Mouse (Mus musculus): ENCODE data around the gene Fbxw8.

The Fbxw8 gene

DNA sequence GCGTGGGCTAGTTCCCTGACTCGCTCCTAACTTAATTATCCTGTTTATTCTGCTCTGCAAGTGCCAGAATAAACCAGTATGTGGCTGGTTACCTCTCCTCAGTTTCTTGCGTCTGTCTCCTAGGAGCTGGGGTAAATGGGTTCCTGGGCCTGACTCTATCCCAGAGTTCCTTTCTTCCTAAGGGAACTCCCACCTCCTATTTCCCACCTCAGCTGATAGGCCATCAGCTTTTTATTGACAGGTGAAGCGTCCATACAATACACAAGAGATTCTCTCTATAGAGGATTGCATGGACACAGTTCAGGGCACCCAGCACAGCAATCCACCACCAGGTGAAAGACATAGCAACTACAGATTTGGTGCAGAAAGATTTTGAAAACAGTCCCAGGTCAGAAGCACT lies 111.5 kb downstream of the Fbxw8 start:
- in situ Hi-C loops (cut with MseI, MboI): no loop called here

DNA sequence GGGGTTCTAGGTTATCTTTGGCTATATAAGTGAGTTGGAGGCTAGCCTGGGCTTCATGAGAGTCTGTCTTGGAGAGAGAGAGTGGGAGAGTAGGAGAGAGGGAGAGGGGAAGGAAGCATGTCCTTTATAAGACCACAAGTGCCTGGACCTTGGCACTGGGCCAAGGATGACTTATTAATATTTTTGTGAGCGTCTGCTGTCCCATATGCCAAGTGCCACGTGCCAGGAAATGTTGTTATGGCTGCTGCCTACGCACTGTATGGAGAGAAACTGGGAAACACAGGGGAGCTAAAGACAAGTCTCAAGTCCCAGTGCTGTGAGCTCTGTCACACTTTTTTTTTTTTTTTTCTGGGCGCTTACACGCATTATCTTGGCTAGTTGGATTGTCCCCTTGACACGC lies 112.7 kb downstream of the Fbxw8 start:
- in situ Hi-C loops (cut with MseI, MboI): no loop called here

DNA sequence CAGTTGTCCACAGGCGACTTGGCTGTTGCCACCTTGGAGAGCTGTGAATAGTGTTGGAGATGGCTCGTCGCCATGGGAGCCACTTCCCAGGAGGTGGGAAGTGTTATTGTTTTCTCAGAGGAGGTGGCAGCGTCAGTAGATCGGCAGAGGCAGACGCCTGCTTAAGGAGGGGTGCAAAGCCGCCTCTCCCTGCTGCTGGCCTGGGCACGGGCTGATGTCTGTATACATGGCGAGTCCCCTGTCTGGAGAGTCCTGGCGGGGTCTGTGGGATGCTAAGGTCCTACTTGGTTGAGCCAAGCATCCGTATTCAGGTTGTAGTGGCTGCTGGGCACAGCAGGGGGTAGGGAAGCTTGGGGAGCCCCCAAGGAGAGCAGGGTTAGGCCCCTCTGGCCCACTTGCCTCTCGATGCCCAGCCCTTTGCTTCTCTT lies 116.0 kb downstream of the Fbxw8 start:
- in situ Hi-C loops (cut with MseI, MboI): no loop called here

DNA sequence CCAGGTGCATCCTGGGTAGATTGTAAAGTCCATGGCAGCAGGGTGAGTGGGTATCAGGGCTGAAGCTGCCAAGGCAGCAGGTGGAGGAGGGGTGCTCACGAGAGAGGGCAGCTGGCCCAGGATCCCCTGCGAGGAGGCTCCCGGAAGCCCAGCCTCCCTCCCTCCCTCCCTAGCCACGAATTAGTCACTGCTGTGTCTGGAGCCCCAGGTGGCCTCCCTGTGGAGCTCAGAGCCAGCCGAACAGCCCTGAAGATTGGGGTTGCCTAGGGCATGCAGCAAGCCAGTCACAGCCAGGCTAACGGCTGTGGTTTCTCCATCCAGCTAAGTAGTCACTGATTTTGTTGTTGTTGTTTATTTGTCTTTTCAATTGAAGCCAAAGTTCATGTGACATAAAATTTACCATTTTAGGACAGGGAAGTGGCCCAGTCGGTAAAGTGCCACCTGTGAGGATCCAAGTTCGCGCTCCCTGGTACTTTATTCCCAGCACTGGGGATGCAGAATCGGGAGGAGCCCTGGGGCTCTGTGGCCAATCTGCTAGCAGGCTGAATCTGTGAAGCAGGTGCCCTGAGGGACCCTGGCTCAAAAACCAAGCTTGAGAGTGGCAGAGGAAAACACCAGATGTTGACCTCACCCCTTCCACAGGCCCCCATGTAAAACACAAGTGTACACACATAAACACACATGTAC lies 117.3 kb downstream of the Fbxw8 start:
- in situ Hi-C loops (cut with MseI, MboI): no loop called here

DNA sequence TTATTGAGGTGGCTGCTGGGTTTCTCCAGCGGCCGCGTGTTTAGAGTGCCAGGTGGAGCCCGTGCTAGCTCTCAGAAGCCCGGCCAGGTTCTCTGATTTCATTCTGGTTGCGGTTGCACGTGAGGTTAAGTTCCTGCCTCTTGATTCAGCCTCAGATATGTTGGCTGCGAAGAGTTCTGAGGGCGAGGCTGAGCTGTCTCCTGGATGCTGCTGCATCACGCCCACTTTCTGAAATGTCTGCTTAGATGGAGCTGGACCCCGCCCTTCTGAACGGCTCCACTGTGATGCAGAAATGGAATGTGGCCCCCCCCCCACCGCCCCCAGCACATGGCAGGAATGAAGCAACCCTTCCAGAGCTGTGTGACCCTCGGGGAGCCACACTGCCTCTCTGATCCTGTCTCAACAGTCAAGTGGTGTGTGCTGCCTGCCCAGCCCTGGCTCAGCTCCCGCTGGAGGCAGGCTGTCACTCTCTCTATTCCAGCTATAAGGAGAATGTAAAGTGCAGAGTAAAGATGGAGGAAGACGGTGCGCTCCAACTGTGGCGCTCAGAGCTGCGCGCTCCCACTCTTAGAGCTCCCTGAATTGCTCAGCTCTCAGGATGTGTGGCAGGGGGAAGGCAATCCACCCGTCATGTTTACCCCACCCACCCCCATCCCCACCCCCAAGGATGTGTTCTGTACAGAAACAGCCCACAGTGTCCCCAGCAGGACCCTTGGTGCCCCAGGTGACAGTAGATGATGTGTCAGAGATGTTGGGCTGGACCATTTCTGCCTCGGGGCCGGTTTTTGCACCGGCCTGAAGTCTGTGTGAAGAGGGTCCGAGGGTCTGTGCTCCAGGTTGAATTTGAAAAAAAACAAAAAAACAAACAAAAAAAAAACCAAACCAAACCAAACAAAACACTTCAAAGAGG lies 118.1 kb downstream of the Fbxw8 start:
- in situ Hi-C loops (cut with MseI, MboI): no loop called here

DNA sequence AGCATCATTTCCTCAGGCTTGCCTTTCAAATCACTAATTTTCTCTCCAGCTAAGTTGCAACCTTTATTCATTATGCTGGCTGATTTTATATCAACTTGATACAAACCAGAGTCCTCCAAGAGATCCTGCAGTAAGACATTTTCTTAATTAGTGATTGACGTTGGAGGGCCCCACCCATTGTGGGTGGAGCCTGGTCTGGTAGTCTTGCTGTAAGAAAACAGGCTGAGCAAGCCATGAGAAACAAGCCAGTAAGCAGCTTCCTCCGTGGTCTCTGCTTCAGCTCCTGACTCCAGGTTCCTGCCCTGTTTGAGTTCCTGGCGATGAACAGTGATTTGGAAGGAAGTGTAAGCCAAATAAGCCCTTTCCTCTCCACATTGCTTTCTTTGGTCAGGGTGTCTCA lies 119.5 kb downstream of the Fbxw8 start:
- in situ Hi-C loops (cut with MseI, MboI): no loop called here

DNA sequence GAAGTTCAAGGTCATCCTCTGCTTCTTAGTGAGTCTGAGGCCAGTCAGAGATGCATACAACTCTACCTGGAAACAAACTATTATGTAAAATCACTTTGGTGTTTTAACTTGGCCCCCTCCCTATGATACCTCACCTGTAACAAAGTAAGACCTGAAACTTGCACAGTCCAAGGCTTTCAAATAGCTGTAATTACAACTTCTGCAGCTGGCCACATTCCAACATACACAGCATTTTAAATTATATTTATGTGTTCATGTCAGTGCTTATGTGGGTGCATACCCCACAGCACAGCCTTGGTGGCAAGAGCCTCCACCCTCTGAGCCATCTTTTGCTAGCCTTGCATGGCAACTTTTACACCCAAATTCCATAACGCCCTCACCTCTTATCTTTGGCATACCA lies 120.6 kb downstream of the Fbxw8 start:
- in situ Hi-C loops (cut with MseI, MboI): no loop called here

DNA sequence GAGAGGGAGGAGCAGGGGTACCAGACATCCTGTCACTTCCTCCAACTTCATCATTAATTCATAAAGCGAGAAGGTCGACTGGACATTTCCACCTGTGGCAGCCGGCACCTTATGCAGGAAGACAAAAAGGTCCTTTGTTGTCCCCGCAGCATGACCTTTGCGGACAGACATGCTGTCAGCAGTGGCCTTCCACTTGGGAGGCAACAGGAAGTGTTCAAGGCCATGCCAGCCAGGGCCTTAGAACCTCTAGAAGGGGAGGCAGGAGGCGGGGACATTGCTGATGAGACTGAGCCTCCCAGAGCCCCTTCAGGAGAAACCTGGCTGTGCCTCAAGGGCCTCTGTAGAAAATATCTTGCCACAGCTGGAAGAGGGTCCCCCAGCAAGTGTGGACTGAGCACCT lies 121.5 kb downstream of the Fbxw8 start:
- in situ Hi-C loops (cut with MseI, MboI): no loop called here

DNA sequence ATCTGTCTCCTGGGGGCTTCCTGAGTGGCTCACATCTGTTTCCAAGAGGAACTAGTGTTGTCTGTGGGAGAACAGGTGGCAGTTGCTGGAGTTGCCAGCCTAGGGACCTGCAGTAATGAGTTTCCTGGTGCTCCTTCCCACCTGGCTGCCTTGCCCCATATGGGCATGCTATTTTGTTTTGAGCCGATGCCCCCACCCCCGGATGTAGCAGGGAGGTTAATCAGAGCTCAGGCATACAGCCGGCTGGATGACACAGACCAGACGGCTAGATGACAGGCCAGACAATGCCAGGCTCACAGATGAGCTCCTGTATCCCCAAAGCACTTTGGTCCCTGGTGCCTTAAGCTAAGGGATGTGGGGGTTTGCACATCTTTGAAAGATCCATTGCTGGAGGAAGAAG lies 121.9 kb downstream of the Fbxw8 start:
- in situ Hi-C loops (cut with MseI, MboI): no loop called here

DNA sequence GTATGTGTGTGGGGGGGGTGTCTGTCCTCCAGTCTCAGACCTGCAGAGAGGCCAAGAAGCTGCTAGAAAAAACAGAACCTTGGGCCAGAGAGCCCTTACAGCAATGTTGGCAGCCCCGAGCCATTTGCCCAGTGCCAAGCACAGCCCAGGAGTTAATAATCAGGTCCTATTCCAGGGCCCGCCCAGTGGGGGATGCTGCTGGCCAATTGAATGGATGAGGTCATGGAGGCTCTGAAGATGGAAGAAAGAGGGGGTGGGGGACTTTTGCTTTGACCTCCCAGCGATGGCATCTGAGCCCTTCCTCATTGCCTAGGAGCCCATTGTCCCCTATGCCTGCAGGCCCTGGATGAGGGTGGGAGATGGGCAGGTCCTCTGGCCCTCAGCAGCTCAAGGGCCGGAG lies 123.8 kb downstream of the Fbxw8 start:
- in situ Hi-C loops (cut with MseI, MboI): no loop called here

DNA sequence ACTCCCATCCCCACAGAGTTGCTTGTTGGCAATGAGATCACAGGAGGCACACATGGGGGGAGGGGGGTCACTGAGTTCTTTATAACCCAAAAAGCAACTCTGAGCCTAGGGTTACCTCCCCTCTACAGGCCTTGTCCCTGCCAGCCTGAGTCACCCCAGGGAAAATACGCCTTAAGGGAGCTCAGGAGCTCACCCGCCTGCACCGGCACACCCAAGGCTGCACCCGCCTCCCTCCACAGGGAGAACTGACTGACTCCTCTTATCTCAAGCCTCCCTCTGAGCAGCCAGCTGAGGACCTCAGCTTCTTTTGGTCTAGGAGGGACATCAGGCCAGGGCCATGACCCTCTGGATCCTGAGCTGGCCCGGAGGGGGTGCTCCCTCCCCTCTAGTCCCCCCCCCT lies 124.2 kb downstream of the Fbxw8 start:
- in situ Hi-C loops (cut with MseI, MboI): no loop called here

DNA sequence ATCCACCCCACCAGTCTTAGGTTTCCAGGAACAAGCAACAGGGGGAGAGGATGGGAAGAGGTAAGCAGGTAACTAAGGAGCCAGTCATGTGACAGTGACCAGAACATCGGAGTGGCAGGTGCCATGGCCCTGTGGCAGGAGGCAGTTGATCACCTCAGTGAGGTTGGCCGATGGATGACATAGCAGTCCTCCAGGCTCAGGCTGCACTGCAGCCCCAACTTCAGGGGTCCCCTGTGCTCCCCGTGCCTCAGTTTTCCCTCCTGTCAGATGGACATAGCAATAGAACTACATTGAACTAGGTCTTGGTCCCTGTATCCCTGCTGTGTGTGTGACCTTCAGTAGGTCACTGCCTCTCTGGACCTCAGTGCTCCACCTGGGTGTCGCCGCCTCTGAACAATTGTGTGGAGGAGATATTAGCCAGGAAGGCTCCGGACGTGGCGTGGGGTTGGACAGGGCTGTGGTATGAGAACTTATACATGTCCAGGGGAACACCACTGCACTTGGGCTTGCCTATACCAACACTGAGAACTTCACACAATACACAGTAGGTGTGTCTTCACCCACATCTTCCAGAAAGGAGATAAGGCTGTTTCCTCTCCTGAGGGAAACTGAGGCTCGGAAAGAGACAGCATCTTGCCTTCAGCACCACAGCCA lies 125.1 kb downstream of the Fbxw8 start:
- in situ Hi-C loops (cut with MseI, MboI): no loop called here

DNA sequence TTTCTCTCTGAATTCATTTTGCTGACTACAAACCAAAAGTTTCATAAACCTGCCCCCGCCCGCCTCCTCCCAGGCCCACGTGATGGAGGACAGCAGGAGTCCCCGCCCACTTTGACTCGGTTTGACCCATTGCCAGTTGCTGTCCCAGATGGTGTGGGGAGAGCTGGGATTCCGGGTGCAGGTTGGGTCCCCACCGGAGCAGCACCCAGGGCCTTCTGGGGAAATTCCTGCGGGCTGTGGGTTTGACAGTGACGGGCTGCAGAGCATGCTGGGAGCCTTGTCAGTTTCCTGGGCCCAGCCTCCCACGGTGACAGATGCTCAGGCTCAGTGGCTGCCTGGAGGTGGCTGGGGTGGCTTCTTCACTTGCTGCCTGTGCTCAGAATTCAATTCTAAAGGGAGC lies 125.8 kb downstream of the Fbxw8 start:
- in situ Hi-C loops (cut with MseI, MboI): no loop called here

DNA sequence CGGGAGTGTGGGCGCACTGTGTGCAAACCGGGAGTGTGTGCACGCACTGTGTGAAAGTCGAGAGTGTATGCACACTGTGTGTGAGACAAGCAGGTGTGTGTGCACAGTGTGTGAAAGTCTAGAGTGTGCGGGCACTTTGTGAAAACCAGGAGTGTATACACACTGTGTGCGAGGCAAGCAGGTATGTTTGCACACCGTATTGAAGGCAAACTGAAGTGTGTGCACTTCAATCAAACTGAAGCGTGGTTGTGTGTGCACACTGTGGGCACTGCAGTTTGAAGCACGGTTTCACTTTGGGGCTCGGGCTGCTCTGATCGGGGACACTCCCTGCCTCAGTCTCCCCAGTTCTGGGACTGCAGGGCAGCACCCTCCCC lies 126.2 kb downstream of the Fbxw8 start:
- in situ Hi-C loops (cut with MseI, MboI): no loop called here

DNA sequence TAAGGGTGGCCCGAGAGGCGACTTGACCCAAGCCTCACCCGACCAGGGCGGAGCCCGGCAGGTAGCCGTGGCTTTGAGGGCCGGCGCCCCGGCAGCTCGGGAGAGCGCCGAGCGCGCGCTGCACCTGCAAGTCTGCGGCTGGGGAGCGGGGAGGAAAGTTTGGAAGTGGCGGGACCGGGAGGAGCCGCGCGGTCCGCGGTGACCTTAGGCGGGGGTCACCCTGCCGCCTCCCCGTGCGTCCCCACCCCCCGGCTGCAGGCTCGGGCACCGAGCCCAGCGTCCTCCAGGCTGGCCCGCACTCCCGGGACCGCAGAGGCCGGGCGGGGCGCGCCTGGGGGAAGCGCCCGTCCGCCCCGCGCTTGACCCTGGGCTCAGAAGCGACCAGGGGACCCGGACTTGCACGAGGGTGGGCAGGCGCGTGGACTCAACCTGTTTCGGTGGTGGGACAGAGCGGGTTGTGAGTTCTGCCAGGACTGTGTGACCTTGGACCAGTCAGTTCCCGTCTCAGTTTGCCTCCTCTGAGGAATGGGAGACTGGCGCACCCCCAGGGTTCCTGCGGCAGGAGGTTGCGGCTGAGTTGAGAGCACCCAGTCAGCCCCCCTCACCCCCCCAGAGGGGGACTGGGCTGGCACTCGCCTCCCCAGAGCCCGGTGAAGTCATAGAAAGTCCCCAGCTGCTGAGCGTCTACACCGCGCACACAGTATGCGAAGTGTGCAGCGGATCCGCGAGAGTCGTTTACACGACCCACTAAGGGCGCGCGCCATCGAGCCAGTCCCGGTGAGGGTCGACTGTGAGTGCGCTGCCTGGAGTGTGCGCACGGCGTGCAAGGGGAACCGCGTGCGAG lies 126.9 kb downstream of the Fbxw8 start:
- in situ Hi-C loops (cut with MseI, MboI): no loop called here

DNA sequence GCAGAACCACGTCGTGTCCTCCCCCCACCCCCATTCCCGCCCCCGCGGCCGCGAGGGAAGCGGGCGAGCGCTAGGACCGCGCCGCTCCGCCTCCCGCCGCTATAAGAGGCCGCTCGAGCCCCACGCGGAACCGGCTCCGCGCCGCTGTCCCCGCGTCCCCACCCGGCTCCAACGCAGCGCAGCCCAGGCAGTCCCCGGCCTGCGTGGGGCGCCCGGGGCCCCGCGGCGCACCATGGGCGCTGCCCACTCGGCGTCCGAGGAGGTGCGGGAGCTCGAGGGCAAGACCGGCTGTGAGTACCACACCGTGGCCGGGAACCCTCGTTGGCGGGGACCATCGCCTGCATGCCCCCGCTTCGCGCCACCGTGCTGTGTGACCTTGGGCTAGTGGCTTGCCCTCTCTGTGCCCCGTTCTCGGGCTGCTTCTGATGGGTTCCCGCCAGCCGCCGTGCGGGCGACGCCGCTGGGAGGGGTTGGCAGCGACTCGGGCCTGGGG lies 127.5 kb downstream of the Fbxw8 start, which contains the start of gene Tesc:
TSS of gene Tesc (plus strand) at position 46 of the 493 bp plus-strand sequence.
- in situ Hi-C loops (cut with MseI, MboI): no loop called here

DNA sequence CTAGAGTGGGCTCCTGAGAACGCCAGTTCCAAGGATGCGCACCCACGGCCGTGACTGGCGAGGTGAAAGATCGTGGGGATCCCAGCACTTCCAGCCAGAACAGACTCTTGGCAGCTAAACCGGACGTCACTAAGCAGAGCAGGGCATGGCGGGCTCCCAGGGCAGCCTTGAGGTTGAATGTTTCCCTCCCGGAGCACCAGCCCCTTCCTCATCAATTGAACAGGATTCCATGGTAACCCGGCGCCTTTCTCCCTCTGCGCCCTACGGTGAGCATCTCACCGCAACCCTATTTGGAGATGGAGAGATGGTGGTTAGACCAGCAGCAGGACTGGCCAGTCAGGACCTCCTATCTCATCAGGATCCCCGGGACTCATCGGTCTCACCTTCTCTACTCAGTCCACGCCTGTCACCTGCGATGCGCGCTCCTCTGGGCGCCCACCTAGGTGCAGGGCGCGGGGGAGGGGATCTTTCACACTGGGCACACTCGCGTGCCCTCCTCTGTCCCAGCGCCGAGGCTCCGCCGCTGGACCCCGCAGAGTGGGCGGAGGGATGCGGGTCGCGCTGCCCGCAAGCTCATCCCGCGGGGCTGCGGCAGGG lies 128.1 kb downstream of the Fbxw8 start:
- in situ Hi-C loops (cut with MseI, MboI): no loop called here

DNA sequence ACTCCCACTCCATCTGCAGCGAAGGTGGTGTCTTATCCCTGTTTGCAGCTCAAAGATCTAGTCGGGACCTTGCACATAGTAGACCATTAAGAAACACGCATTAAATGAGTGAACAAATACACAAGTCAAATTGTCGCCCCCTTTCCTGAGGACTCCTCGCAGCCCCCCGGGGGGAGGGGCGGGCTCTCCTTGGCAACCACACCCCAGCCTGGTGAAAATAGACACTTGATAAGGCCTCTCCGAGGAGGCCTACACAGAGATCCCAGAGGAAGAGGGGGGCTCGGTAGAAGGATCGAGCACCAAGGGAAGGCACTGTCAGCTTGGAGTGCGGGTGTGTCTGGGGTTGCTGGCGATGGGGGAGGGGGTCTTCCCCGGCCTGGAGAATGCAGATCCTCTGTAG lies 128.9 kb downstream of the Fbxw8 start:
- in situ Hi-C loops (cut with MseI, MboI): no loop called here

DNA sequence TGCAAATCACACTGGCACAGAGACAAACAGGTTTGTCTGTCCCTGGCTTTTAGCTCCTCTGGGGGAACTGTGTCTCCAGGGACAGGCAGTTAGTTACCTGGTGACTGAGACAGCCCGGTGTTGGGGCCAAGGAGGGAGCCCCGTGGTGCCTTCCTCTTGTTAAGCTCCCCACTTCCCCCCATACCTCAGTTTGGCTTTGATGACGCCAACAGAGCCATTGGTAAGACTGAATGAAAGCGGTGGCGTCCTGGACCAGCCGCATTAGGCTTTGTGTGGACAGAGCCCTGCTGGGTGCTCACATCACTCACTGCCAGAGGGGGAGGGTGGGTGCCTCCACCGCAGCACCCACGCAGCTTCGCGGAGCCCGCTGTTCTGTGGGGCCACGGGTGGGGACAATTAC lies 129.4 kb downstream of the Fbxw8 start:
- in situ Hi-C loops (cut with MseI, MboI): no loop called here

DNA sequence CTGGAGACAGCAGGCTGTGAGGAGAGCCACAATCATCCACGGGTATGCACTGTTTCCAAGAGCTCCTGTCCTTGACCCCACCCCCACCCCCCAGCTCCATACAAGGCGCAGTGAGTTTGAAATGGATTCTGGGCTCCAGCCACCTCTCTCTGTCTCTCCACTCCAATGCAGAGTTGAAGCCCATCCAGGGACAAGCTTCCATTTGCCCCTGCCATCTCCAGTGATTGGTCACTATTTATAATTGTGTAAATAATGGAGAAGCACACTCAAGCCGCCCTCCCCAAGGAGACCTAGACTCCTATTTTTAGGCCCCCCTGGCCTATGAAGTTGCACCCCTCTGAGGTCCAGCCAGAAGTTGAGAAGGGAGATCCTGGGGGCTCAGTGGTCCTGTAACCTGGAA lies 132.2 kb downstream of the Fbxw8 start:
- in situ Hi-C loops (cut with MseI, MboI): no loop called here

DNA sequence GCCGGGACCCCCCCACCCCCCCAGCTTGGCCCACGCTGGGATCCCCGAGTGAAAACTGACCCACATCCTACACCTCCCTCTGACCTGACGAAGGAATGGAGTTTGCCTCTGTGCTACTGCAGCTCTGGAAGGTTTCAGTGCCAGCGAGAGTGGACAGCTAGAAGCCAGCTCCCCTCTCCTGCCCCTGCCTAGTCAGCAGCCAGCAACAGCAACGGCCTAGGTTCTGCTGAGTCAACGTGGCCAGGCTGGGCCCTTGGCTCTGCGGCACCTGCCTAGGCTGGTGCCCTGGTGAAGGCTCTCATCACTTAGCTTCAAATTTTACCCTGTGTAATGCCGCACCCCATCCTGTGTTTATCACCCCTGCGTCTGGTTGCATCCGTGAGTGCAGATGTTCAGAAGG lies 135.4 kb downstream of the Fbxw8 start:
- in situ Hi-C loops (cut with MseI, MboI): no loop called here
